Mouse (Mus musculus) left cerebral cortex, postnatal 14 days (tissue): ENCODE measurements around the gene Ptprz1. TPM values are rescaled to one million over a fixed set of nuclear protein-coding genes. Genes with fewer than 3 reads are reported as not detected.

ENCODE experiments used
- DNase-seq, 2 experiments: peaks; one replicate each; pipeline ENCODE4 v3.0.0; 2021 to 2022; ENCODE audit warnings: low spot score in 2 of 2, mixed read lengths in 1 of 2
- intact Hi-C: fragments of 180-260 bp; cut with DNase I; formaldehyde crosslinking; loops from one replicate; pipeline ENCODE4 v1.15.1; 2025
- long read RNA-seq, 2 experiments: library from polyadenylated mRNA; stranded (forward); transcript quantifications; one replicate each; pipeline ENCODE4 v2.0.0; 2021
- total RNA-seq, 2 experiments: library from RNA; stranded (reverse); gene quantifications; 2 replicates each; pipeline ENCODE4 v1.2.3; 2021

Gene Ptprz1
- 100 to 1,000 TPM; 194 to 196 TPM for total RNA-seq
- long read RNA-seq, experiment 1, full-length matches to known transcripts = 15 of 46 reads
- long read RNA-seq, experiment 1, partial matches to known transcripts = 10 of 46 reads
- long read RNA-seq, experiment 1, other reads (novel, unspliced or antisense) = 21 of 46 reads
- long read RNA-seq, experiment 2, full-length matches to known transcripts = 5 of 32 reads
- long read RNA-seq, experiment 2, partial matches to known transcripts = 10 of 32 reads
- long read RNA-seq, experiment 2, other reads (novel, unspliced or antisense) = 17 of 32 reads

DNA sequence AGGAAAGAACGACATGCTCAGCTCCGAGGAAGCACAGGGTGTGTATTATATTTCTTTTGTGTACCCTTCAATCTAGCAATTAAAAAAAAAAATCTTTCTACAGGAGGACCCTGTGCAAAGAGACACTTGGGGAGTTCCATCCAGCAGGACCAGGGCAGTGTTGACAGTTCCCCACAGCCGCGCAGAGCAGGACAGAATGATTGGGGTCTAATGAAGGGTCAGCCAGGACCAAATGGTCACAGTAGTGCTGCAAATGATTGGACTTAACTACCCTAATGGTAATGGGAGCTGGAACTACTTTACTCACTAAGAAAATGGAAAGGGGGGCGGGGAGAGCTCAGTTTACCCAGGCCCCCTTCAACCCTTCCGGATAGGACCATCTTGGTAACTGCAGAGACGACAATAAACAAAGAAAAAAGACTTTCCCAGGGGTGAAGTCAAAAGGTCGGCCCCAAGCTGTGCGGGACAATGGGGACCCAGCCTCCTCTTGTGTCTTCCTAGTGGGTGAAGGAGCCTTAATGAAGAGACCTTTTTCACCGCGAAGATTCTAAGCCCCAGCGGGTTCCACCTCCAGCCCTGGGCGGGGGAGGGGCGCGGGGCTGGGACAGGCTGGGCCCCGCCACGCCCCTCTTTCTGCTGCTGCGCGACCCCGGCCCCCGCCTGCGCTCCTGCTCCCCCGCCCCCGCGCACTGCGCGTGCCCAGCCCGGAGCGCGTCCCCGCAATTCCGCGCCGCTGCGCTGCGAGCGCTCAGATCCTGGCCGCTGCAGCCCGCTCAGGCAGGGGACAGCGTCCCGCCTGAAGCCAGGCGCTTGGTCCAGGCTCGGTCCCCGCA, at the start of gene Ptprz1:
Gene Ptprz1 (plus strand): TSS at position 722 of the 833 bp plus-strand sequence.
- intact Hi-C loops = loop anchor here (1.0 to 10.0 kb wide), 2 partner anchors 41 to 350 kb away; no protein-coding TSS in a partner anchor
- DNase-seq = peak; percentile 55 to 73

DNA sequence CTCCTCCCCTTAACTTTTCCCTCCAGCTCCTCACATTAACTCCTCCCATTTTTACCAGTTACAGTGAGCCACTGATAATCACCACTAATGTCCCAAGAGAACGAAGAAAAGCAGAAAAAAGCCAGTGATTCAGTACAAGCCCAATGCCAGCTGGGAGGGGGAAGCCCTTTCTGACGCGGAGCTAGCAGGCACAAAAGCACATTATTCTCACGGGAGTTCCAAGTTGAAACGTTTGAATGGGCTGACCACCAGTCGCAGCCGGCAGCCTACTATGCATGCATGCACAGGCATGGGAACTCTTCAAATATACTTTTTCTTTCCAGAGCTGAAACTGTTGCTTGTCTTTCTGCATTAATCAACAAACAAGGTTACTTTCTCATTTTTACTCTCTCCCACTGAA, 41.7 kb upstream of the Ptprz1 start:
- intact Hi-C loops = loop anchor here (1.0 kb wide), 2 partner anchors 38 to 42 kb away; partner anchors contain the start of gene Ptprz1
- peak; percentile 50 to 66 for DNase-seq

DNA sequence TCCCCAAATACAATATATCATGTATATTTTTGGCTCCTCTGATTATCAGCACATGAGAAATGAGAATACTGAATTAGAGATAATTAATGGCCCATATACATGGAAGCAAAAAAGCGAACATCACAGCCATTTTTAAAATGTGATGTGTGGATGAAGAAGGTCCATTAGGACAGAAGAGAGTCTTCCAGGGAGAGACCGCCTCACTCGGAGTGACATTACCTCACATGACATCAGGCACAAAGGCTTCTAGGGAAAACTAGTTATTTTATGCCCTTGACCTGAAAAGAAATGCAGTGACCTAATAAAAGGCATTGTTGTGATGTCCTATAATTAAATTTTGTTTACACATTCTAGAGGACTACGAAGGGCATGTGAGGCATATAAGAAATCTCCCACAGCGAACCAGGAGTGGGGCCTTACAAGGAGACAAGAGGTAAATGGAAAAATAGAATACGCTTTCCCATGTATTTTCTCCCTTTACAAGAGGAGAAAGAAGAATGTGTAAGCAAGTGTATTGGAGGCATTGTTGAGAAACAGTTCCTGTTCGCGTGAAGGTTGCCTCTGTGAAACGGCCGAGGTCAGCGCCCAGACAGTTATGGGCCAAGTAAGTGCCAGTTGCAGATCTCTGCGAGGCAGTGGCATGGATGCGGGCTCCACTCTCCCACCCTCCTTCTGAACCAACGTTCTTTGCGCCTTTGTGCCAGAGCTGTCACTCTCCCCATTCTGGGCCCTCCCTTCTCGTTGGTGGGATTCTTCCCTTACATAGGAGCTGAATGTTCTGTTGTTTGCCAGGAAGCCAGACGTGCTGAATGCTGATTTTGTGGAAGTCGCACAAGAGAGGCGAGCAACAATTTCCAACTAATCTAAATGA, 41.0 kb upstream of the Ptprz1 start:
- peak; percentile 38 to 49 for DNase-seq
- intact Hi-C loops = loop anchor here (1.0 kb wide), 2 partner anchors 39 to 41 kb away; partner anchors contain the start of gene Ptprz1

DNA sequence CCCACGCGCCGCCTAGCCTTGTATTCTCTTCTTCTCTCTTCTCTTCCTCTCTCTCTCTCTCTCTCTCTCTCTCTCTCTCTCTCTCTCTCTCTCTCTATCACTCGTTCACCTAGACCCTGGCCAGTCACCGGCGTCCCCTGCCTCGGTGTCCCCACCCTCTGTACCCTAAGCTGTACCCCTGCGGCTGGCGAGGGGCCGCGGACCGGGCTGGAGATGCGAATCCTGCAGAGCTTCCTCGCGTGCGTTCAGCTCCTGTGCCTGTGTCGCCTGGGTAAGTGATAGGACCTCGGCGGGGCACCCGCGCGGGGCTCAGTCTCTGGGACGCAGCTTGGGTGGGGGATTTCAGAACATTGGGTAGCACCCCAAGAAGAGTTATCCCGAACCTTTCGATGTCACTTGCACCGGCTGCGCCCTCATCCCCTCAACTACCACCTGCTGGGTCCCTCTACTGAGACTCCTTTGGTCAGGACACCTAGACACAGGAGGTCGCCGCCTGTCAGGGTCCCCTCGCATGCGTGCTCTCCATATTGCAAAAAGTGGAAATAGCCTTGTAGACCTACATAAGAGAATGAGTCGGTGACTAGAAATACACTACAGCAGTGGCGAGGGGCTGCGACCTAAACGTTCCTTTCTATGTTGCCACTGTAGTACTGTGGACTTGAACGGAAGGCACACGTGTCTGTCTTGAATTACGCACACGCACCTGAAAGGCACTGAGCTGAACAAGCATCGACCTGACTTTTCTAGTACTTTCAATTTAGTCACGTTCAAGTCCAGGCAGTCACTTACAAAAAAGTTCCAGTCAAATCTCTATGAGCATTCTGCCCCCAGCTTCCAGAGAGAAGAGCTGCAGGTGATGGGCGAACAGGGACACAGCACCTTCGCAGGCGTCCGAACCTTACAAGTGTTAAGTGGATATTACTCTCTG, 576 bp downstream of the Ptprz1 start:
- intact Hi-C loops = loop anchor here (1.0 to 10.0 kb wide), 2 partner anchors 42 to 351 kb away; no protein-coding TSS in a partner anchor
- peak; percentile 17 to 22 for DNase-seq

DNA sequence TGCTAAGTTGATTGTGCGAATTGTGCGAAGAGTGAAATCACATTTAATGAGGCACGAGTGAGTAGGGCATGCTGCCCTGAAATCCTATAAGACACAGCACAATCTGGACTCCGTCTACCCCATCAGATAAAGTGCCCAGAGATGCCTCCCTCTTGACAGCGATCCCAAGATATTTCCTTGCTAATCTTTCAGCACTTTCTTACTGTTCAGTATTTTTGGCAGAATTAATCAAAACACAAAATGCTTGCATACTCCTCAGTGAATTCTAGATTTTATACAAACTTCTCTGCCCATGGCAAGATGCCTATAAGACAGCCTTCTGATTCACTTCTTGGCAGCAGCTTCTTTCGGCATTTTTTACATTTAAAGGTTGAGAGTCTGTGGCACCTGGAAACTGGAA, 12.7 kb downstream of the Ptprz1 start:
- intact Hi-C loops = no loop called here
- DNase-seq = peak in 1 of 2 experiments; percentile 30

DNA sequence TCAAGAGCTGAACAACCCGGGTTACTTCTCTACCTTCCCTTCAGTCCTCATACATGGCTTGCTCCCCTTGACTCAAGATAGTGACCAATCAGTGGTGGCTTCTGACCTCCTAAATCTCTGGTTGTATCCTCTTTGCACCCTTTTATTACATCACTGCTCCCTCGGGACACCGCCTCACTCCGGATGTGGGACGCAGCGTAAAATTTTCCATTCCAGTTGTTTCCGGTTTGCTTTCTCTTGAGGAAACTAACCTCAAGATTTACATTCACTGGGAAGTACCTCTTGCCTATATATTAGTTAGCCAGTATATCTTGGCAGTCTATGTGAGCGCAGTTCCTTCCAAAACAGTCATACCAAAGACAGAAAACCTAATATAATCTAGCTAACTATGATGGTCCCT, 14.0 kb downstream of the Ptprz1 start:
- intact Hi-C loops = no loop called here
- DNase-seq = no peak

DNA sequence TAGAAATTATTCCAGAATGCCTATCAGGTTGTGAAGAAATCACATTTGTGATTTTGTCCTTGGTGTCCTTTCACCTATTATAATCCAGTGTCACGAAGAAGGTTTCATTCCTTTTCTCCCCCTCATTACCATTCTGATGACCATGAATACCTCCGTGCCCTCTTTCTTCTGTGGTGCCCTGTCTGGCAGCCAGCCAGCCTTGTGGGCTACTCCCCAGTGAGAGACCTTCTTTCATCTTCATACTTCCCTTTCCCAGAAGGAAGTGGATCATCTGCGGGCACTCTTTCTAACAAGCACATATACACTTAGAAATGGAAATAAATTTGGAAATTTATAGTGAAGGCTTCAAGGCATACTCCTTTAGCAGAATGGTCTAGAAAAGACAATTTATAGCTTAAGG, 26.7 kb downstream of the Ptprz1 start:
- DNase-seq = no peak
- intact Hi-C loops = no loop called here

DNA sequence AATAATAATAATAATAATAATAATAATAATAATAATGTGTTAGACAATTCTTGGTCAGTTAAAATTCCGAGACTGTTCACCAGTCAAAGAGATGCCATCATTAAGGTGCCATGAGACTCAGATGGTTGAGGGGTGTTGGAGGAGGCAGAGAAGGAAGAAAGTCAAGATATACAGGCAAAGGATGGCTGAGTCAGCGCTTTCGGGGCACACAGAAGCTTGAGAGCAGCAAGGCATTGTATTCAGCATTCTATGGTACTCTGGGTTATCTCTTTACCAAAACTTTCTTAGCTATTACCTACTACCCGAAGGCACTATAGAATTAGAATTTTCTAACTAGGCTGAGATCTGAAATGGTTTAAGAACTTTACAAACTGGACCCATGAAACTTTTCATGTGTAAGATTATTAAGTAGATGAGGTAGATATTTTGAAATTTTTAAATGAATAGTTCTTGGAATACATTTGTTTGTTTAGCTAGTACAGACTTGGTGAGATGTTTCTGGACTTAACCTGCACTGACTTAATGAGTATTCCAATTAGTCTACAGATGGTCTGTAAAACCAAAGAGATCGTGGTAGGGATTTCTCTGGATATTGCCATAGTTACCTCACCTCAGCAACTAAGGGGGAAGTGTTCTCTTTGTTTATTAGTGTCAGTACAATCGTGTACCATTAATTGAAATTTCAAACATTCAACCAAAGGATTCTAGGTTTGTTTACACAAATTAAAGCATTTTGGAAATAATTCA, 33.4 kb downstream of the Ptprz1 start:
- intact Hi-C loops = no loop called here

DNA sequence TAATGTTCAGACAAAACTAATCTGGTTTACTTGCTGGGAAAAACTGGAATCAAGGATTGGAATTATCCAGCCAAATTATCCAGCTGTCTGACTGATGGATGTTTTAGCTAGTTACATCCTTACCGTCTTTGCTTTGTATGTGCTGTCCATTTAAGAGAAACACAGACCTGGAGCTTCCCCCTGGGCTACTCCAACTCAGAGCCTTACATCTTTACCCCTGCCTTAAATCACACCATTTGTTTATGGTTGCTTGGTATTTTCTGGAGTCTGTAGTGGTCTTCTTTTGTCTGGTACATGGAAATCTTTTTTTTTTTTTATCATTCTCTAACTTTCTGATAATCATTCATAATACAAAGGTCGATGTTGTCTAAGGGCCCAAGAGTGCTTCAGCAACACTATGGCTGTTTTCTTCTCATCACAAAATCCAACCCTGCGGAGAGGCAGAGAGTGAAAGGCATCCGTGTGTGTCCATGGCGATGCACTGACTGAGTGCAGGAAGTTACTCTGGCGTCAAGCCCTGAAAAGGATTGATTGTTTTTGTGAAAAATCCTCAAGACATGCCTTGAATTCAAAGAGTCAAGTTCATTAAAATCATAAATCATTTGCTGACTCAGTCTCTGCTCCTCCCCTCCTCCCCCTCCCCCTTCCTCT, 34.1 kb downstream of the Ptprz1 start:
- DNase-seq = peak; percentile 9 to 46

More for the DNA sequence above, 33.4 kb downstream of the Ptprz1 start:
- DNase-seq = no peak

DNA sequence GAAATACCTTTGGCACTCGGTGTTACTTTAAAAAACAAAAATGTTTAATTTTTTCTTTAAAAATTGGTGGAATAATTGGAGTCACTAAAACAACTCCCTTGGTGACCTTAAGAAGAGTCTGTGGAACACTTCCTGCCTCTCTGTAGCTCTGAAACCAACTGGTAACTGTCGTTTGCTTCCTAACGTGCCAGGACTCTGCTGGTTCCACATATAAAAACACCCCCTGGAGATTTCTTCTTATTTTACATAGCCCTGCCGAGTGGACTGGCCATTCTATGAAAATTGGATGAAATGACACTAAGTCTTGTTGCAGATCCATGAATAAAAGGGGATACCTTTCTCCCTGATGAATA, 34.6 kb downstream of the Ptprz1 start:
- no peak for DNase-seq
- intact Hi-C loops = no loop called here

More for the DNA sequence above, 34.1 kb downstream of the Ptprz1 start:
- intact Hi-C loops = no loop called here

DNA sequence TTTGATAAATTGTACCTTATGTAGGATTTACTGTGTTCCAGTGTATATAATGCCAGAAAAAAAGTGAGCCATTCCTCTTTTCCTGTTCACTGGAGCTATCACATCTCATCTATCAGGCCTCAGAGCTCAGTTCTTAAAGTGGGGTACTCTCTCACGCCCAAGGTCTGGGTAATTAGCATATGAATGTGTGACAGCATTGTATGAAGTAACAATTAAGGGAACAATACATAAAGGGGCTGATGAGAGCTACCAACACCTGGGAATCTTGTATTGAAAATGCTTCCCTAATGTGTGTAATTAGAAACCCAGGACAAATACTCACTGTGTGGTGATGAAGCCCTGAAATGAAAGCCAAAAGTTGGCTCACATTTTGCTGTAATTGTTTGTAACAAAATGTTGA, 47.6 kb downstream of the Ptprz1 start:
- DNase-seq = no peak
- intact Hi-C loops = no loop called here

DNA sequence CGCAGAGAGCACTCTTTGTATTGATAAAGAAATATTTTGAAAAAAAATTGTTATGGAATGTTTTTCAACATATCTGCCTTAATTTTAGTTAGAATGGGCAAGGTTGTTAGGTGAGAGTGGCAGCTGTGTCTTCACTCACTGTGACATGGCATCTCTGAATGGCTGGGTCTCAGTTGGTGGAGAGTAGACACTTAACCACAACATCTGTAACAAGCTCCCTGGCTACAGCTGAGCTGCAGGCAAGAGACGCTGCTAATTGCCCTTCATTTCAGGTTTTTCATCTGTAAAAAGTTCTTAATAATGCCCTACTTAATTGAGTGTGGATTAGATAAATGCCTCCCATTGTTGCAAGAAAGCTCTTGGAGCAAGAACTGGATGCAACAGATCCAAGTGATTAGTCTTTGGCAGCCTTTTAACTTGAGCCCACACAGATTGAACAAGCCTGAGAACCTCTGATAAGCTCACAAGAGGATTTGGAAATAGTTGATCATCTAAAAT, 57.5 kb downstream of the Ptprz1 start:
- no peak for DNase-seq

DNA sequence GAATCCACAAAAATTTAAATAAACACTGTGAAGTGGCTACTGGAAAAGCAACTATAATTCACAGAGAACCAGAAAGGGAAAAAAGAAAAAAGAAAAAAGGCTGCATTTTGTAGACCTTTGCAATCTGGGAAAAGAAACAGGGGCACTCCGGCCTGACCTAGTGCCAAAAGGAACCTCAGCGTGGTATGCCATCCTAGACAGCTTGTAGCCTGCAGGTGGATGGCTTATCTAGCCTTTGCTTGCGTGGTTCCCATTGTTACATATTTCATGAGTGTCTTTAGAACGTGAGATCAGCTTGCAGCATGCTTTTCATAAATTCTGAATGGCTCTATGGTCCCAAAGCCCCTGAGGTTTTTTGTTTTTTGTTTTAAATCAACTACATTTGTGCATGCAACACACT, 61.8 kb downstream of the Ptprz1 start:
- intact Hi-C loops = no loop called here
- DNase-seq = no peak

More for the DNA sequence above, 57.5 kb downstream of the Ptprz1 start:
- intact Hi-C loops = no loop called here

DNA sequence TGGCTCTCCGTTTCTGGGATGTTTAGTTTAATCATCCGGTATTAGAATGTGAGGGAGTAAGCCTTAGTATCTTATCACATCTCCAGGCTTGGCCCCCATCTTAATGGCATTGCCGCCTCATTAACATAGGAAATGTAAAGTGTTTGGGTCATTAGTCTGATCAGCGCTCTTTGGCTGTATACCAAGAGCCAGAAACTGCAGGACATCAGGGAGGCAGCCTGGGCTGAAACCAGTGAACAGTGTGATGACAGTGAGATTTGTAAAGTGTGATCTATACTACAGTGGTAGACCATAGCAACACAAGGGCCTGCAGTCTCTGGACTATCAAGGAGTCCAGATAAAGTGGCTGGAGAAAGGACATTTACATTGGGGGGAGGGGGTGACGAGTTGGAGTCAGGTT, 62.2 kb downstream of the Ptprz1 start:
- no peak for DNase-seq
- intact Hi-C loops = no loop called here

DNA sequence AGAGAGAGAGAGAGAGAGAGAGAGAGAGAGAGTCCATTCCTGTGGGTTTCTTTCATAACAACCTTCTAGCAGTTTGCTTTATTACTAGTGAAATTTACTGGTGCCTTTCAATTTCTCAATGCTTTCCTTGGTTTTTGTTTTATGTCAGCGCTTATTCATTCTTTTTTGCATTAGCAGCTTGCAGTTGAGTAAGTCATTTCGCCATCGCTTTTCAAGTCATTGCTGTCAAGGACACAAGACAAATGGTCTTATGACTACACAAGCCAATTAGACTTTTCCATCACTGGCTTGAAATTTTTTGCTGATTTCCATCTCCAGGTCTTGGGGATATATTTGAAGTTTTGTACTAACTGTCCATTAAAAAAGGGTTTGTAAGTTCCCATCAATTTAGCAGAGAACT, 68.9 kb downstream of the Ptprz1 start:
- intact Hi-C loops = no loop called here
- no peak for DNase-seq

DNA sequence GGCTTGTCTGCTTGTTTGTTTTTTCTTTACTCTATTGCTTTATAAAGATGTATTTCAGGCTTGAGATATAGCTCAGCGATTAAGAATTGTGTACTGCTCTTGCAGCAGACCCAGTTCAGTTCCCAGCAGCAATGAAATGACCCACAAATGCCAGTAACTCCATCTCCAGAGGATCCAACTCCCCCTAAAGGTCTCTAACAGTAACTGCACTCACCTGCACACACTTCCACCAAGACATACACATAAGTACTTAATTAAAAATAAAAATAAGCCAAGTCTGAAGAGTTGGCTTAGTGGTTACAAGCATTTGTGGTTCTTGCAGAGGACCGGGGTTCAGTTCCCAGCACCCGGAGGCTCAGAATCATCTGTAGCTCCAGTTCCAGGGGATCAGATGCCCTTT, 88.1 kb downstream of the Ptprz1 start:
- intact Hi-C loops = no loop called here

DNA sequence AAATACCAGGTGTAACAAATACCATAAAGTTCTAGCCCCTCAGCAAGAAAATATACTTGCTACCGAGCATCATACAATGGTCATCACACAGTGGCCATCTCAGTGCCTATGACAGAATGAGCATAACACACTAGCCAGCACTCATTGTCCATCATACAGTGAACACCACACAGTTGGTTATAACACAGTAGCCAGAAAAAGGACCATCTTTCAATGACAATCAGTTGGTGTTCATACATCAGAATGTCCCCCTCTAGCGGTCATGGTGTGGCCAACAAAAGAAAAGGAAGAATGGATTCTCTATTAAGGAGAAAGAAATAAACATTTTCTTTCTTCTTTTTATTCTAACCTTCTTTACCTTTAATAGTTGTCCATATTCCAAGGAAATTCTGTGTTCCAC, 92.8 kb downstream of the Ptprz1 start:
- DNase-seq = no peak
- intact Hi-C loops = no loop called here

More for the DNA sequence above, 88.1 kb downstream of the Ptprz1 start:
- no peak for DNase-seq
